Mouse (Mus musculus) right cerebral cortex, postnatal 36 days (tissue): ENCODE data around the gene Vmp1.
A peak's percentile ranks its signal among the peaks of the same experiment; 100 is the strongest.

Experiments used
- DNase-seq, 2 experiments: peaks; one replicate each; pipeline ENCODE4 v3.0.0; 2022; ENCODE audit warnings: low spot score in 2 of 2, mixed read lengths in 1 of 2

Gene Vmp1

GRCm38 (mm10) chr11:86571047-86571855 is 112.4 kb downstream of the Vmp1 start:
- DNase-seq, result no peak

GRCm38 (mm10) chr11:86570261-86570746 is 113.3 kb downstream of the Vmp1 start:
- no peak for DNase-seq

- DNase-seq, result no peak
These were observed 115.2 kb downstream of the Vmp1 start for GRCm38 (mm10) chr11:86568425-86568824.

- no peak for DNase-seq
These were observed 125.4 kb downstream of the Vmp1 start for GRCm38 (mm10) chr11:86558258-86558657.

DNA sequence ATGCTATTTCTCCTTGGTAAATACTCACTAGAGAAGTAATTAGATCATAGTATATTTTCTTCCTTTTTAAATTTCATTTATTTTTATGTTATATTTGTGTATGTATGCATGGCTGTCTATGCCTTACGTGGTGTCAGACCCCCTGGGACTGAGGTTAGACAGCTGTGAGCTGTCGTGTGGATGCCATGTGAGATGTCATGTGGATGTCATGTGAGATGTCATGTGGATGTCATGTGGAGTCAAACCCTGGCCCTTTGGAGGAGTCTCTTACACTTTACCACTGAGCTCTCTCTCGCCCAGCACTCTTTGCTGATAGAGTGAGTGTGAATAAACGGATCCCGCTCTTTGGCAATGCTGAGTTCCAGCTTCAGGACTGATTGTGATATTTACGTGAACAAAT is 130.1 kb downstream of the Vmp1 start:
- no peak for DNase-seq

GRCm38 (mm10) chr11:86547412-86547811 is 136.2 kb downstream of the Vmp1 start:
- no peak for DNase-seq

DNA sequence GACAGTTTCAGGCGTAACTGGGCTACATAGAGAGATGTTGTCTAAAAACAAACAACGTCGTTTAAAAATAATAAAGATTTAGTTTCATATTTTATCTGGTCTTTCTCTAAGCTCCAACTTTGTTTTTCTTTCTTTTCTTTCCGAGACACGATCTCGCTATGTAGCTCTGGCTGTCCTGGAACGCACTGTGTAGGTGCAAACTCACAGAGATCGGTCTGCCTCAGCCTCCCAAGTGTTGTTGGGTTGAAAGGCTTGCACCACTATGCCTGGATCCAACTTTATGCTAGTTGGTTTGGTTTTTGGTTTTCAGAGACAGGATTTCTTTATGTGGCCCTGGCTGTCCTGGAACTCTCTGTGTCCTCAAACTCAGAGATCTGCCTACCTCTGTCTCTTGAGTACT is 138.1 kb downstream of the Vmp1 start:
- no peak for DNase-seq

GRCm38 (mm10) chr11:86544639-86545299 is 138.9 kb downstream of the Vmp1 start, which contains the start of the genes Rps6kb1 and Tubd1:
TSS of gene Rps6kb1 (minus strand) at chr11:86544805.
TSS of gene Tubd1 (plus strand) at chr11:86544991.
- peak; percentile 99 for DNase-seq

GRCm38 (mm10) chr11:86543960-86544638 is 139.5 kb downstream of the Vmp1 start:
- peak in 1 of 2 experiments; percentile 4 for DNase-seq

DNA sequence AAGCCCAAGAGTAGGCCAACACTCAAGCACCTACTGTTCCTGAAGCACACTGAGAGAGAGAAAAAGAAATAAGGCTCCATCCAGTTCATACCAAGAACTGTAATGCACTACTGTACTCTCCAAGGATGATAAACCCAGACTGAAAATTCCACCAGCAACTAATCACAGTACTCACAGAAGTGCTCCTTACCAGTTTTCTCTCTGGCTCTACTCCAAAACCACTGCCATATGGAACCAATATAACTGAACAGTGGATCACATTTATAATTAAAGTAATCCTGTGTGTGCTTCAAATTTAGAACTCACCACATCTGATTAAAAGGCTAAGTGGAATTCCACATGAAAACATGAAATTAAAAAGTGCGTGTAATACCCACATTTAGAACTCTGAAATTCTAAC is 140.8 kb downstream of the Vmp1 start:
- DNase-seq, result no peak

DNA sequence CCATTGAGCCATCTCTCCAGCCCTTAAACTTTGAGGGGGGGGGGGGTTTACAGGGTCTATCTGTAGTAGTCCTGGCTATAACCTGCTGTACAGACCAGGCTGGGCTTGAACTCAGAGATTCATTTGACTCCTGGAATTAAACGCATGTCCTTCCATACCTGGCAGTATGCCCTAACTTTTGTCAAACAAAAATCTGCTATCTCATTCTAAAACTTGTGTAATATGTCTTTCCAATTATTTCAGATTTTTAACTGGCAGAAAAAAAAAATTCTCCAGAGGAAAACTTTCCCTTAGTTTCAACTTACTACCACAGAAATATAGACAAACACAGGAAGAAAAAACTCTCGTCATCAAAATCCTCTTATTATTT is 143.2 kb downstream of the Vmp1 start:
- DNase-seq, result no peak

DNA sequence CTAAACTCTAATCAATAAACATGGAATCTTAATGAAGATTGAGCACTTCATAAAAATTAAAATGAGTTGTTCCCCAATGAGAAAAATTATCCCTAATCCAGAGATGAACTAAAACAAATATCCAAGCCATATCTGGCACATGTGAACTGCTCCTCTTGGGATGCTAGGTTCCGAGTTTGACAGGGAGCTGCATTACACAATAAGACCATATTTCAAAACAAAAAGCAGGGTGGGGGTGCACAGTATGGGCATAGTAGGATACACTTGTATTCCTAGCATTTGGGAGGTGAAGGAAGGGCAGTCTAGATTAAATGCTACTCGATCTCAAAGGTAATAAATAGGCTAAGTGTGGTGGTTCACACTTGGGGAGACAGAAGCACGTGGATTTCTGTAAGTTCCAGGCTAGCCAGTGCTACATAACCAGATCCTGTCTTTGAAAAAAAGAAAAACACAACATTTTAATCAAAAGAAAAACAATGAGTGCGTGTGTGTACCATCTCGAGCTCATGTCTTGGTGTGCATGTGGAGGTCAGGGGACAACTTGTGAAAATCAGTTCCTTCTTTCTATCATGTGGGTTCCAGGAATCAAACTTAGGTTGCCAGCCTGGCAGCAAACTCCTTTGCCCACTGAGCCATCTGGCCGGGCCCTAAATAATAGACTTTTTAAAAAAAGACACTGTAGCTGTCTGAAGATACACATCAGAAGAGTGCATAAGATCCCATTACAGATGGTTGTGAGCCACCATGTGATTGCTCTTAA is 143.7 kb downstream of the Vmp1 start:
- DNase-seq, result no peak

- DNase-seq, result no peak
These were observed 144.8 kb downstream of the Vmp1 start for GRCm38 (mm10) chr11:86538786-86539185.

GRCm38 (mm10) chr11:86534201-86534910 is 149.3 kb downstream of the Vmp1 start:
- DNase-seq, result no peak
